Mouse (Mus musculus): ENCODE measurements around the gene Ntmt1. TPM values are rescaled to one million over a fixed set of nuclear protein-coding genes. Genes with fewer than 3 reads are reported as not detected.

The Ntmt1 gene
- polyA plus RNA-seq (2015; fragmentation: Nextera tagmentation; extraction: Ambion mirVana) = 72.7 and 81.4 TPM in 2 replicates

DNA sequence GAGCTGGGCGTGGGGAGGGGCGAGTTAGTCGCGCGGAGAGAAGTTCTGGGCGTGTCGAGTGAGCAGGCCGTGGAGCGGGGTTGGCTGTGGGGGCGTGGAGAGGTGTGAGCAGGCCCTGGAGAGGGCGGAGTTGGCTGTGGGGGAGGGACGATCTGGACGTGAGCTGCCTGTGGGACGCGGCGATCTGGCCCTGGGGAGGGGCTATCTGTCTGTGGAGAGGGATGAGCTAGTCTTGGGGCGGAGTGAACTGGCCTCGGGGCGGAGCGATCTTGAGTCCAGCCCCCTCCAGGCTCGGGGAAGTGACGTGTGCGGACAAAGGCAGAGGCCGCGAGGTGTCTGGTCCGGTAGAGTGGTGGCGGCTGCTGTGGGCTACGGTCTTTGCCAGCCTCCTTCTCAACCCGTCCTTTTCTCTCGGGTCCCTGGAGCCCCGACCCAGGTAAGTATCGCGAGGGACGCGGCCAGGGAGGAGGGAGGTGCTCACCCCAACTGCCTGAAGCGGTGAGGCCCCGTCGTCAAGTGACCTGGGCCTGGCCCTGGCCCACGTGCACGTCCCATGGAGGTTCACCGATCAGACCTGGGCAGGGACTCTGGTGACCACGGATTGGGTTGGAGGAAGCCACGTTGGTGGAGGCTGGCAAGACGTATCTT lies at the start of gene Ntmt1:
Gene Ntmt1, plus strand, starts transcription at position 179 of the 648 bp plus-strand sequence.
- H3K4me3 ChIP-seq = peak within 1 kb of the TSS; percentile 91
- ATAC-seq (ENCODE audit: extremely low read depth, insufficient number of reproducible peaks, low FRiP score, low TSS enrichment) = peak; percentile 100
- H3K36me3 ChIP-seq = peaks cover 26% of the 10 kb centered on the region
- H3K9ac ChIP-seq = peak within 1 kb of the TSS; percentile 97
- under 1% methylated on average over 38 of the region's 44 CpGs for WGBS
- no peaks in the 10 kb centered on the region for H3K9me3 ChIP-seq
- peak within 1 kb of the TSS; percentile 90 for H3K4me2 ChIP-seq
- H3K27ac ChIP-seq (replicated peaks) = peak within 1 kb of the TSS; percentile 91
- peaks cover 35% of the 10 kb centered on the region for H3K4me1 ChIP-seq
- peaks cover 11% of the 10 kb centered on the region; the same call in 1 of the 2 replicates for H3K27me3 ChIP-seq (replicated peaks)

- 3% methylated on average over 17 of the region's 17 CpGs for WGBS
- Histone ChIP-seq H3K4me3 (peak overlapping the region; percentile 14; the same call in 1 of the 2 replicates), H3K4me2 (peak overlapping the region; percentile 55), H3K4me1 (peaks cover 42% of the 10 kb centered on the region), H3K27me3 (replicated peaks) (no peaks in the 10 kb centered on the region), H3K9ac (peak overlapping the region; percentile 63), H3K36me3 (no peaks in the 10 kb centered on the region; the same call in 1 of the 2 replicates), H3K27ac (replicated peaks) (peak overlapping the region; percentile 96), H3K9me3 (peaks cover 15% of the 10 kb centered on the region; the same call in 1 of the 2 replicates)
- peak; percentile 75 for ATAC-seq (ENCODE audit: extremely low read depth, insufficient number of reproducible peaks, low FRiP score, low TSS enrichment)
These were observed 49.1 kb upstream of the Ntmt1 start for GRCm38 (mm10) chr2:30758341-30759087.

DNA sequence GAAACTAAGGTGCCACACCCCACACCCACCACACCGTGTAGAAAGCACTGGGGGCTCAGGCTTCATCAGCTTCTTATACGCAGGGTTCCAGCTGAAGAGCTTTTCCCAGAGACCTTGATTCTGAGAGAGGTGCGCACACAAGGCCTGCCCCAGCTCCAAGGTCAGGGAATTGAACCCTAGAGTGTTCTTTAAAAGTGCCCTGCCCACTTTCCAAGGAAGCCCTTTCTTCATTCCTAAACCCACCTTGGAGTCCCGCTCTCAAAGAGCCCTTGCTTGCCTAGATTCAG lies 48.6 kb upstream of the Ntmt1 start:
- ATAC-seq (ENCODE audit: extremely low read depth, insufficient number of reproducible peaks, low FRiP score, low TSS enrichment) = no peak
- H3K9ac ChIP-seq = peak overlapping the region; percentile 63
- H3K36me3 ChIP-seq = no peaks in the 10 kb centered on the region; the same call in 1 of the 2 replicates
- WGBS = 48% methylated on average over 4 of the region's 4 CpGs
- peak overlapping the region; percentile 55 for H3K4me2 ChIP-seq
- H3K9me3 ChIP-seq = peaks cover 15% of the 10 kb centered on the region; the same call in 1 of the 2 replicates
- H3K4me1 ChIP-seq = peaks cover 40% of the 10 kb centered on the region
- no peaks in the 10 kb centered on the region for H3K27me3 ChIP-seq (replicated peaks)
- H3K27ac ChIP-seq (replicated peaks) = peak overlapping the region; percentile 96
- no peak overlapping the region for H3K4me3 ChIP-seq

- WGBS = 85% methylated on average over 4 of the region's 4 CpGs
- Histone ChIP-seq H3K27me3 (replicated peaks) (no peaks in the 10 kb centered on the region), H3K4me2 (no peak overlapping the region), H3K27ac (replicated peaks) (peak overlapping the region; percentile 96), H3K9me3 (peaks cover 15% of the 10 kb centered on the region; the same call in 1 of the 2 replicates), H3K4me1 (peaks cover 40% of the 10 kb centered on the region), H3K9ac (peak overlapping the region; percentile 63), H3K4me3 (no peak overlapping the region), H3K36me3 (no peaks in the 10 kb centered on the region; the same call in 1 of the 2 replicates)
- no peak for ATAC-seq (ENCODE audit: extremely low read depth, insufficient number of reproducible peaks, low FRiP score, low TSS enrichment)
These were observed 48.2 kb upstream of the Ntmt1 start for GRCm38 (mm10) chr2:30759442-30759841.

- H3K36me3 ChIP-seq = no peaks in the 10 kb centered on the region; the same call in 1 of the 2 replicates
- no peak overlapping the region for H3K4me3 ChIP-seq
- peaks cover 15% of the 10 kb centered on the region; the same call in 1 of the 2 replicates for H3K9me3 ChIP-seq
- peak overlapping the region; percentile 96 for H3K27ac ChIP-seq (replicated peaks)
- 65% methylated on average over 10 of the region's 10 CpGs for WGBS
- H3K4me1 ChIP-seq = peaks cover 40% of the 10 kb centered on the region
- ATAC-seq (ENCODE audit: extremely low read depth, insufficient number of reproducible peaks, low FRiP score, low TSS enrichment) = no peak
- H3K4me2 ChIP-seq = no peak overlapping the region
- H3K27me3 ChIP-seq (replicated peaks) = no peaks in the 10 kb centered on the region
- H3K9ac ChIP-seq = peak overlapping the region; percentile 41
These were observed 47.6 kb upstream of the Ntmt1 start for GRCm38 (mm10) chr2:30759858-30760547.

- peak overlapping the region; percentile 96; the same call in 1 of the 2 replicates for H3K27ac ChIP-seq (replicated peaks)
These were observed 46.9 kb upstream of the Ntmt1 start for GRCm38 (mm10) chr2:30760706-30761105.

DNA sequence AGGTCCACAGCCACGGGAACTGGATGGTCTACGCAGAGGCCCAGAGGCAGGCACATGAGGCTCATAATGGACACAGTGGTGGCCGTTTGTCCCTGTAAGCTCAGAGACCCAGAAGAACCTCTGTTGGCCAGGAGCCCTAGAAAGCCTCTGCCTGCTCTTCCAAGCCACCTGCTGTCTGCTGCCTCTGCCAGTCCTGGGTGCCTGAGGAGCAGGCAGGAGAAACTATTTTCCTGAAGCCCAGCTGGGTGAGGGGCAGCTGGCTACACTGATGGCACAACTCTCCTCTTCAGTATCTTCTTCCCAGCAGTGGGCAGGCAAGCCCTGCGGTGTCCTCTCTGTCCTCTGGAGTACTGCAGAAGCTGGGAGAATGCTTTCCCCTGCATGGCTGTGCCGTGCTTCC lies 41.2 kb upstream of the Ntmt1 start:
- H3K4me2 ChIP-seq = no peak overlapping the region
- no peak overlapping the region for H3K27ac ChIP-seq (replicated peaks)
- H3K9me3 ChIP-seq = peaks cover 10% of the 10 kb centered on the region; the same call in 1 of the 2 replicates
- H3K27me3 ChIP-seq (replicated peaks) = no peaks in the 10 kb centered on the region
- H3K36me3 ChIP-seq = no peaks in the 10 kb centered on the region; the same call in 1 of the 2 replicates
- WGBS = 78% methylated on average over 5 of the region's 5 CpGs
- H3K4me1 ChIP-seq = peaks cover 19% of the 10 kb centered on the region
- H3K9ac ChIP-seq = 0 out of 2 replicates have a peak overlapping the region, but pooled peaks have one; percentile 28
- H3K4me3 ChIP-seq = no peak overlapping the region
- no peak for ATAC-seq (ENCODE audit: extremely low read depth, insufficient number of reproducible peaks, low FRiP score, low TSS enrichment)

More at GRCm38 (mm10) chr2:30760706-30761105, 46.9 kb upstream of the Ntmt1 start:
- 54% methylated on average over 6 of the region's 6 CpGs for WGBS
- no peak overlapping the region for H3K4me3 ChIP-seq
- ATAC-seq (ENCODE audit: extremely low read depth, insufficient number of reproducible peaks, low FRiP score, low TSS enrichment) = no peak
- H3K4me2 ChIP-seq = no peak overlapping the region
- no peaks in the 10 kb centered on the region for H3K27me3 ChIP-seq (replicated peaks)
- no peaks in the 10 kb centered on the region; the same call in 1 of the 2 replicates for H3K36me3 ChIP-seq
- peaks cover 13% of the 10 kb centered on the region; the same call in 1 of the 2 replicates for H3K9me3 ChIP-seq
- peaks cover 40% of the 10 kb centered on the region for H3K4me1 ChIP-seq
- H3K9ac ChIP-seq = no peak overlapping the region

- 77% methylated on average over 7 of the region's 7 CpGs for WGBS
- H3K36me3 ChIP-seq = no peaks in the 10 kb centered on the region
- H3K27me3 ChIP-seq (replicated peaks) = no peaks in the 10 kb centered on the region
- peak overlapping the region; percentile 37 for H3K9ac ChIP-seq
- H3K4me2 ChIP-seq = no peak overlapping the region
- no peak overlapping the region for H3K4me3 ChIP-seq
- 0 out of 2 replicates have a peak, but pooled peaks cover 2% of the 10 kb centered on the region for H3K9me3 ChIP-seq
- no peak for ATAC-seq (ENCODE audit: extremely low read depth, insufficient number of reproducible peaks, low FRiP score, low TSS enrichment)
- H3K4me1 ChIP-seq = peaks cover 31% of the 10 kb centered on the region
- H3K27ac ChIP-seq (replicated peaks) = no peak overlapping the region
These were observed 39.9 kb upstream of the Ntmt1 start for GRCm38 (mm10) chr2:30767626-30768240.

- no peak overlapping the region for H3K9ac ChIP-seq
- H3K4me3 ChIP-seq = no peak overlapping the region
- 75% methylated on average over 5 of the region's 5 CpGs for WGBS
- no peaks in the 10 kb centered on the region for H3K36me3 ChIP-seq
- H3K4me1 ChIP-seq = peaks cover 39% of the 10 kb centered on the region
- no peaks in the 10 kb centered on the region for H3K27me3 ChIP-seq (replicated peaks)
- no peak overlapping the region for H3K4me2 ChIP-seq
- no peak for ATAC-seq (ENCODE audit: extremely low read depth, insufficient number of reproducible peaks, low FRiP score, low TSS enrichment)
- no peak overlapping the region for H3K27ac ChIP-seq (replicated peaks)
- no peaks in the 10 kb centered on the region for H3K9me3 ChIP-seq
These were observed 39.1 kb upstream of the Ntmt1 start for GRCm38 (mm10) chr2:30768529-30768928.

DNA sequence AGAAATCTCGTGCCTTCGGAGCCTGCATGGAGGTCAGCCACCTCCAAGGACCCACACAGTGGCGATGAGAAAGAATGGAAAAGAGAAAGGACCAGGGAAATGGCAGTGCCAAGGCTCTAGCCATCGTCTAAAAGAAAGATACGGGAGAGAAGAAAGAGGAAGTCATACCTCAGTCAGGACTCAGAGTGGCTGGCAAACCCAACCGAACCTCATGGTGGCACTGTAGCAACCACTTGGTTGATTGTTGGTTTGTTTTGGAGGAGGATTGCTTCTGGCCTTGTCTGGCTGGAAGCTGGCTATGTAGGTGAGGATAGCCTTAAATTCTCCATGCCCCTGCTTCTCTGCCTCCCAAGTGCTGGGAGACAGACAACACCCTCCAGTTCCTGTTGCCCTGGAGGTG lies 38.4 kb upstream of the Ntmt1 start:
- ATAC-seq (ENCODE audit: extremely low read depth, insufficient number of reproducible peaks, low FRiP score, low TSS enrichment) = no peak
- Histone ChIP-seq H3K36me3 (no peaks in the 10 kb centered on the region), H3K9me3 (no peaks in the 10 kb centered on the region), H3K4me3 (no peak overlapping the region), H3K9ac (no peak overlapping the region), H3K4me2 (no peak overlapping the region), H3K4me1 (peaks cover 44% of the 10 kb centered on the region), H3K27ac (replicated peaks) (no peak overlapping the region), H3K27me3 (replicated peaks) (no peaks in the 10 kb centered on the region)
- 50% methylated on average over 6 of the region's 6 CpGs for WGBS

All from heart, embryonic 13.5 days (tissue).